Mouse (Mus musculus): Measurements from ENCODE around the gene Gm20219. TPM values are rescaled to one million over a fixed set of nuclear protein-coding genes. Genes with fewer than 3 reads are reported as not detected.

The Gm20219 gene
- polyA plus RNA-seq (2014; fragmentation: Illumina TruSeq; extraction: RNeasy Lipid Tissue Mini Kit (QIAGEN cat#74804); ENCODE audit: low read depth, low replicate concordance), result 7.1 TPM

DNA sequence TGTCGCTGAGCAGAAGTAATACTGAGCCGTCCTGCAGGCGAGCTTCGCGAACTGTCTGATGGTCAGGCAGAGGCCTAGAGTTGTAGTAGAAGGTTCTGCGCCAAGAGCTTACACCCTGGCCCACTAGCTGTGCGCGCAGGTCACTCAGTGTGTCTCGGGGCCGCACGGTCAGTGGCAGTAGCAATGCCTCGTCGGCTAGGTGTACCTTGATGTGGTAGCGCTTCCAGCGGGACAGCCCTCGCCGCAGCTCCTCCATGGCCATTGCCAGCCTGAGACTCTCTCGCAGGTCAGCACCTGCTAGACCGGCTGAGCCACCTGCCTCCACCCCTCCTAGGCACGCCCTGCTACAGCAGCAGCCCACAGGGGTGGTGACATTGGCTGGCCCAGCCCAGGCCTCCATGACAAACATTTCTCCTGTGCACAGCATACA is at the start of gene Gm20219:
TSS of gene Gm20219 (minus strand) at position 266 of the 430 bp plus-strand sequence.

DNA sequence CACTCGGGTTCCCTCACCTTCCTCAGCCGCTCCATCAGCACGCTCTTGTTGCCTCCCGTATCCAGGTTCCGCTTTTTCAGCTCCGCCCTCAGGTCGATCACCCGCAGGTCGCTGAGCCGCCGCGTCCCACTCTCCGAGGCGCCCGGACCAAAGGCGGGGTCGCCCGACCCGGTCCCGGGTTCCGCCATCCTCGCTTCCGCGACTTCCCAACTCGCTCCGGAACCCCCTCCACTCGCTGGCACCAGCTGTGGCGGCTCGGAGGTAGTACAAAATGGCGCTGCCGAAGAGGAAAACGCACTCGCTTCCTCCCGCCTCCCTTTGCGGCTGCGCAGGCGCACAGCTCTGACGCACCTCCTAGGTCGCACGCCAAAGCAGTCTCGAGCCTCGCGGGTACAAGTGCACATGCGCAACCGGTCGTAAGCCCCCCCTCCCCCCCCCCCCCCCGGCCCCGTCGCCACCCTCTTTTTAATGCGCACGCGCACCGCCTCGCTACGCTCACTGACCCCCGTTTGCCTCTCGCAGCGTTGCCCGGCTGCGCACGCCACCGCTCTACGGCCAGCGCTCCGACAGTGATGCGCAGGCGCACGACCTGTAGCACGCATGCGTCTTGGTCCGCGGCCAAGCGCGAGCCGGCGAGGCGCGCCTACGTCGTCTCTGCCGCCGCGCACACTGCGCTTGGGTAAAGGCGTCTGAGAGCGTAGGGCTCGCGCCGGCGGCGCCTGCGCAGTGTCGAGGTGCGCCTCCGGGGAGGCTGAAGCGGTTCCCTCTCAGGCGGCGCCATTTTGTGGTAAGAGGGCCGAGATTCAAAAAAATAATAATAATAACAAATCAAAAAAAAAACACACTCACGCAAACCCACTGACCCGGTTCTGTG is 30.3 kb upstream of the Gm20219 start, which contains the start of the genes Safb2 and Safb:
TSS of gene Safb2 (minus strand) at position 329 of the 874 bp plus-strand sequence.
TSS of gene Safb (plus strand) at position 569 of the 874 bp plus-strand sequence.

DNA sequence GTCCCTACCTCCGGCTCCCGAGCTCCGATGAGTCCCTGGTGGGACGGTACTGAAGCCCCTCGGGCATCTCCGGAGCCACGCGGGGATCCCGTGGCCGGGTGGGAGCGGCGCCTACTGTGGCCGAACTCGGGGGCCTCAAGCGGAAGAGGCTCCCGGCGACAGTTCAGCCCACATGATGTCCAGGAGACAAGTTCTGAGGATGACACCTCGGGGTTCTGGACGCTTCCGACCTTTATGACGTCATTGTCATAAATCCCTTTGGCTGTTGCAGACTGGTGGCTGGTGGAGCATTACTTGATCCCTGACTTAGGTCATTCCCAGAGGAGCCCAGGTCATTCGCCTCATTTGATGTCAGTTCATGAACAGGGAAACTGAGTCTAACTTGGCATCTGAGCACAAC is 41.9 kb downstream of the Gm20219 start, which contains the start of gene Znrf4:
TSS of gene Znrf4 (minus strand) at position 122 of the 400 bp plus-strand sequence.

Other genes with a start within 250 kb of the Gm20219 start
- gene Kdm4b, start 228.3 kb downstream of the Gm20219 start, polyA plus RNA-seq (2014; fragmentation: Illumina TruSeq; extraction: RNeasy Lipid Tissue Mini Kit (QIAGEN cat#74804); ENCODE audit: low read depth, low replicate concordance), result 28.3 TPM
- 49.8 TPM for gene Ptprs, start 77.9 kb downstream of the Gm20219 start, polyA plus RNA-seq (2014; fragmentation: Illumina TruSeq; extraction: RNeasy Lipid Tissue Mini Kit (QIAGEN cat#74804); ENCODE audit: low read depth, low replicate concordance)
- 8.4 TPM for gene Znrf4, start 42.0 kb downstream of the Gm20219 start, polyA plus RNA-seq (2014; fragmentation: Illumina TruSeq; extraction: RNeasy Lipid Tissue Mini Kit (QIAGEN cat#74804); ENCODE audit: low read depth, low replicate concordance)
- gene Safb2, start 30.2 kb upstream of the Gm20219 start, polyA plus RNA-seq (2014; fragmentation: Illumina TruSeq; extraction: RNeasy Lipid Tissue Mini Kit (QIAGEN cat#74804); ENCODE audit: low read depth, low replicate concordance), result 77.2 TPM
- gene Safb, start 30.4 kb upstream of the Gm20219 start, polyA plus RNA-seq (2014; fragmentation: Illumina TruSeq; extraction: RNeasy Lipid Tissue Mini Kit (QIAGEN cat#74804); ENCODE audit: low read depth, low replicate concordance), result 77.6 TPM
- gene 2410015M20Rik, start 55.4 kb upstream of the Gm20219 start, polyA plus RNA-seq (2014; fragmentation: Illumina TruSeq; extraction: RNeasy Lipid Tissue Mini Kit (QIAGEN cat#74804); ENCODE audit: low read depth, low replicate concordance), result 309 TPM
- gene Rpl36, start 59.0 kb upstream of the Gm20219 start, polyA plus RNA-seq (2014; fragmentation: Illumina TruSeq; extraction: RNeasy Lipid Tissue Mini Kit (QIAGEN cat#74804); ENCODE audit: low read depth, low replicate concordance), result 1,330 TPM
- gene Lonp1, start 72.5 kb upstream of the Gm20219 start, polyA plus RNA-seq (2014; fragmentation: Illumina TruSeq; extraction: RNeasy Lipid Tissue Mini Kit (QIAGEN cat#74804); ENCODE audit: low read depth, low replicate concordance), result 60.5 TPM
- gene Catsperd, start 73.8 kb upstream of the Gm20219 start, polyA plus RNA-seq (2014; fragmentation: Illumina TruSeq; extraction: RNeasy Lipid Tissue Mini Kit (QIAGEN cat#74804); ENCODE audit: low read depth, low replicate concordance), result 3.6 TPM
- gene Ranbp3, start 118.9 kb upstream of the Gm20219 start, polyA plus RNA-seq (2014; fragmentation: Illumina TruSeq; extraction: RNeasy Lipid Tissue Mini Kit (QIAGEN cat#74804); ENCODE audit: low read depth, low replicate concordance), result 42.4 TPM
- gene Ndufa11, start 163.4 kb upstream of the Gm20219 start, polyA plus RNA-seq (2014; fragmentation: Illumina TruSeq; extraction: RNeasy Lipid Tissue Mini Kit (QIAGEN cat#74804); ENCODE audit: low read depth, low replicate concordance), result 224 TPM
- 43.1 TPM for gene Vmac, start 163.6 kb upstream of the Gm20219 start, polyA plus RNA-seq (2014; fragmentation: Illumina TruSeq; extraction: RNeasy Lipid Tissue Mini Kit (QIAGEN cat#74804); ENCODE audit: low read depth, low replicate concordance)
- gene Nrtn, start 203.1 kb upstream of the Gm20219 start, polyA plus RNA-seq (2014; fragmentation: Illumina TruSeq; extraction: RNeasy Lipid Tissue Mini Kit (QIAGEN cat#74804); ENCODE audit: low read depth, low replicate concordance), result 3.1 TPM
- 27.7 TPM for gene Dus3l, start 210.4 kb upstream of the Gm20219 start, polyA plus RNA-seq (2014; fragmentation: Illumina TruSeq; extraction: RNeasy Lipid Tissue Mini Kit (QIAGEN cat#74804); ENCODE audit: low read depth, low replicate concordance)
- 3.3 TPM for gene Prr22, start 215.9 kb upstream of the Gm20219 start, polyA plus RNA-seq (2014; fragmentation: Illumina TruSeq; extraction: RNeasy Lipid Tissue Mini Kit (QIAGEN cat#74804); ENCODE audit: low read depth, low replicate concordance)